Mouse (Mus musculus): ENCODE measurements at regions not wholly inside any gene's neighbourhood (a gene's known extent, or its start where the extent isn't known, plus 50 kb on each side); places are given as distances from the start of the nearest gene placed in this dataset.
"Not testable (repeated sequence)": the region's sequence is repeated elsewhere in the genome, so short reads cannot be mapped to it uniquely, and the experiment has no call there.

DNA sequence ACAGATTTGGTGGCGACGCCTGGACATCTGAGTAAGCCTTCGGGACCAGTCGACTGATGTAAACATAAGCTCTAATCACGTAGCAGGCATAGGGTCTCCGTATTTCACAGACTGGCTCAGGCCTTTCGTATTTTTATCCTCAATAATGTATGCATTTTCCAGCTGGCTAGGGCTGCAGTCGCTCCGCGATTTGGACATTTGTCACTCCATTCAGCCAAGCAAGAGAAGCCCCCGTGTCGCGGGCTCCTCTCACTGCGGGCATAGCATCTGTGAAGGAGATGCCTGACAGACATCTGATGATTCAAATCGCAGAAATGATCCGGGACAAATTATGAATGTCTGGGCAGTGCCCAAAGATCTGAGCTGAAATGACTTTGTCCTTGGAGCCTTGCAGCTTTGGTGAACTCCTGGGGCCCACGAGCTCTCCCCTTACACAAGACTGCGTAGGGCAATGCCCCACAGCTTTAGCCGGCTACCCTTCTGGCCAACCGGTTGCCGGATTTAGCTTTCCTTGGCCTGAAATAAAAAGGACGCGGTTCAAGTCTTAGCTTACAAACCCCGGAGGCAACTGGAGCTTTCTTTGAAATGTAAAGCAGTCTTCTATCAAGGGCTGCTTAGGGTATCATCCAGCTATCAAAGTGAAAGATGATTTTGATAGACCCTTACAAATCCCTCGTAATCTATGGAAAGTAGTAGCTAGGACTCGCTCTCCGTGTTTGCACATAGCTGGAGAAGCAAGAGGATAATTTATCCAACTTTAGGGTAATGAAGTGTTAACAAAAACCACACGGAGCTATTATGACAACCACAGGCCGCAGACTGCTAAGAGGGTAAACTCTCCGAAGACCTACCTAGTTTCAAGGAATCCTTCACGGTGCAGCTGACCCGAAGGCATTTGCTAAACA, 270.6 kb downstream of the Etnk1 start:
- no peak for DNase-seq

DNA sequence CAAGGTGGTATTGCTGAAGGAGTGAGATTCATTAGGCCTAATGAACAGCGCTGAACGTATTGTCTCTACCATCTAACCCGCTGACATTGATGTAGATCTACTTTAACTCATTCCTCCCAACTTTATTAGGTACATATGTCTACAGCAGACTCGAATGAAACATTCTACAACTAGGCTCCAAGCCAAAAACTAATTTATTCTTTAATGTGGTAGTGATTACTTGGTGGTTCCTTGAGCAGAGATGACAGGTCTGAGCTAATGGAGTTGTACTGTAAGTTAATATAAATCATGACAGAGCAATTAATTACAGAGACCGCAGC, 271.2 kb downstream of the Etnk1 start:
- DNase-seq, result no peak

DNA sequence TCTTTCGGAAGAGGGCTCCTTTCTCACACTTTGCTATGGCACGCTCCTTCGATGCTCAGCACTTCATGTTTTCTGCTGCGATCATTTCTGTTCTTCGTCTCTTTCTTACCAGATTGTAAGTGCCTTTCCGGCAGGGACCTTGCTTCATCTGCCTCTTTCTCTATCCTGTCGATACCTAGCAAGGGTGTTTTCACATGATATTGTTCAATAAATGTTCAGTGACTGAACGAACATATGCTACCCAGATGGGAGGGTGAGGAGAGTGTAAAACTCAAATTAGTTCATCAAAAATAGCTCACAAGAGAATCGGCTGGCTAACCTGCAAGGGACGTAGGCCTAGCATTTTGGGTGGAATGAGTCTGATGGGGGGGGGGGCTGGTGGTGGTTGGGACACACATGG, 272.5 kb downstream of the Etnk1 start:
- no peak for DNase-seq

DNA sequence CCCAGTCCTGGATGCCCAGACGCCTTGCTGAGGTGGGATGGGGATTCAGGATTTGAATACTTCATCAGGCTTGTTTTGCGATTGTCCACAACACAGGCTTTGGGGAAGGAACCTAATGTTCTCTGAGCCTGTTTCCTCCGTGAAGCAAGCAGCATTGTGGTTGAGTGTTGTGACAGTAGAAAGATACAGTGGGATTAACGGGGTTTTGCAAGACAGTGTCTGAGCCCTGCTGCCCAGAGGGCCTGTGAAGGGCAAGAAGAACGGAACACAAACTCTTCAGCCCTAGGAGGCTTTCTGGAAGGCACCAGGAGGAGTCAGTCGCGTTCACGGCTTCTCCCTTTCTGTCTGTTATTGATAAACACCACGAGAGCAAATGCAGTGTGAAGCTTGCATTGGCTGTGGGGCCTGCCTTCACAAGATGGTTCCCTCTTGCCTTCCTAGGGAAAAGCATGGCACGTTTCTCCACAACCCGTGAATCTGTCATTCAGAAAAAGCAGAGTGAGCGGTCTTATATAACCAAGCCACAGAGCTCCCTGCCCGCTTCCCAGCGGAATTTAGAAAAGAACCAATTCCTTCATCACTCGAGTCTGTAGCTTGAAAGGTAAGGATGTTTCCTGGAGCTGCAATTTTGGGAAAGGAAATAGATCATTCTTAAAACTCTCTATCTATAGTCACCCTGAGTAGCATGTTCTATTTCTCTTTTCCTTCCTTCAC, 273.4 kb downstream of the Etnk1 start:
- no peak for DNase-seq

DNA sequence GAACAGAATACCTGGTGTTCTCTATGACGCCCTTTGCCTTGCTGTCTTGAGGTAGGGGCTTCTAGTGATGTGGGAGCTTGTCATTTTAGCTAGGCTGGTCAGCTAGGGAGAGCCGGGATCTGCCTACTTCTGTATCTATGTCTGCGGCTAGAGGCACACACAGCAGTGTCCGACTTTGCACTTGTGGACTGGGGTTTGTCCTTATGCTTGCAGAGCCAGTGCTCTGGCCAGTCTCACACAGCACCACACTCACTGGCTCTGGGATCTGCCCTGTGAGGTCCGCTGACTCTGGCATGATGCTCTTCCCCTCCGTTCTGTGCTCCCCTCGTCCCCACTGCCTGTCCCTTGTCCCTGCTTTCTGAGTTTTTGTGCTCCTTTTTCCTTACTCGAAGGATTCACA, 275.3 kb downstream of the Etnk1 start:
- DNase-seq, result no peak

DNA sequence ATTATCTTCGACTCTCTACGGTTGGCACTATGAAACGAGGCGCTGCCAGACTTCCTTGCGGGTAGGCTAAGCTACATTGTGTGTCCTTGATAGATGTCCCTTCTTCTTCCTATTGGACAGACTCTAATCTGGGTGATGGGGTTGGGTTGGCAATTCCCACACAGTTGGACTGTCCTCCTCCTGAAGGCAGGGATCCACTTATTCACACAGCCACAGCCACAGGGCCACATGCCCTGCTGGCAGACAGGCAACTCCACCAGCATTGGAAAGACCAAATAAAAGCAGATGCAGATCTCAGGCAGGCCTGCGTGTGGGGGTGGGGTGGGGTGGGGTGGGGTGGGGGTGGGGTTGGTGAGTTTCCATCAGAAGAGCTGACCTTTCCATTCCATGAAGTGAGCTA, 276.4 kb downstream of the Etnk1 start:
- DNase-seq, result no peak

DNA sequence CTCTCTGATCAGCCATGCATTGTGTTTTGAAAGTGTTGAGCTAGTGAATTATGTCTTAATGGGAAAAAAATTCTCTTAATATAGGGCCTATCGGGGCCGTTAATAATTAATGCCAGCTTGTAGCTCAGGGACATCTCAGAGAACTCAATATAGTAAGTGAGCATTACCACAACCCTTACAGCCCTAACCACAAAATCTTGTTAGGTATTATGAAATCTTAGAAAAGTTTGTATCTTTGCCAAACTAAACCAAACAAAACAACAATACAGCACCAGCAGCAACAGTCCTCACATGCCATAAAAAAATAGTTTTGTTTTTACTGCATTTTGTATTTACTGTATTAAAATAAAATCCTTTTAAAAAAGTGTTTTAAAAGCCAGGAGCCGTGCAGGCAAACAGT, 277.8 kb downstream of the Etnk1 start:
- DNase-seq, result no peak

DNA sequence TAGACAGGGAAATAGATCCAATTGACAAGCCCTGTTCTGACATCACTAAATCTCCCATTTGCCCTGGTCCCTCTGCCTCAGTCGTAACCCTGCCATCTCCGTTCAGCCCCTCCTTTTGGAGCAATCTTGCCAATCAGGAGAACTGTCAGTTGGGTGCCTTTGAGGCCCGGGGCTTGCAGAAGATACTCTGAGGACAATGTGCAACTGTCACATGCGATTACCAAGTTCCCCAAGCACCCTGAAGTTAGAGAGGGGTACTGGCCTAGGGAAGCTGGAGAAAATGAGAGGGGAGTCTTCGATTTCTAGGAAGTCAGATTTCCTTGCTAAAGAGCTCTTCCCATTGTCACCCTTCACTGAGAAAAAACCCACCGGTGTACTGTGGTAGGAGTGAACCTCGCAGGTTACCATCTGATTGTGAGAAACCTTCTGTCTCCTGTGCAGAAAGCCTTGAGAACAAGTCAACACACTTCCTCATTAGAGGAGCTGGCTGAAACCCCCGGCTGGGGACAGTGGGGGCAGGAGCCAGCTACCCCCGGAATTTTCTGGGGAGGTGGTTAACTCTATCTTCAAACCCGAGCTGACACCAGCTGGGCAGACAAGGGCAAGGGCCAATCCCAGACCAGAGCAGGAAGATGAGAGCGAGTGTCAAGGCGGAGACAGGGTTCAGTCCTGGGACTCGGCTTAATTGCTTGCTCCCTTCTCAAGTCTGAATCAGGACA, 279.0 kb downstream of the Etnk1 start:
- DNase-seq, result no peak

DNA sequence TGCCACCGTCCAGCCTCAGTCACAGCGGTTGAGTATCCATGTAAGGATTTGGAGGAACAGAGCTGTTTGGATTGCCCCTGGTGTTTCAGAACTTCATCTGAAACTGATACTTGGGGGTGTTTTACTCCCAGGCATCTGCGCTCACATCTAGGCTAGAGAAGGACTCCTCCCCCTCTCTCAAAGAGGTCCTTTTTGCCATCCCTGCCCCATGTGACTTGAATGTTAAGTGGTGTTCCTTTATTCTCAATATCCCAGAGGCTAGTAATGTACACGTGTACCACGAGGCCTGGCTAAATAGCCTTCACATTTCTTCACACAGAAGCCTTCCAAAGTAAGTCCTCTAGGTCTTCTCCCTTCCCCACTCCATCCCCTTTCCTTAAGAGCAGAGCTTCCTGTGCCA, 280.0 kb downstream of the Etnk1 start:
- DNase-seq, result no peak

DNA sequence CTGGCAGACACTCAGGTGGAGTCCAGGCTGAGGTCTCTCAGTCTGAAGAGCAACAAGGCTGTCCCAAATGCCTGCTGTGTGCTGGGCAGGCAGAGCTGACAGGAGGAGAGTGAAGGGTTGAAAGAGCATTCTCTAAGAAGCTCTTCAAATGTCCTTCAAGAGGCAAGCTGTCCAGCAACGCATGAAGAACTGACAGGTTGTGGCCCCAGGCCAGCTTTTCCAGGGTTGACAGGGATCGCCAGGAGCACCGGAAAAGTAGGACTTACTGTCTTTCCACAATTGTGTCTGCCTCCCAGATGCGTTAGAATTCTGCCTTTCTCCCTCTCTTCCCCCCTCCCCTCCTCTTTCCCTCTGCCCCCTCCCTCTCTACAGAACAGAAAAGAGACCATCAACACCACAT, 282.1 kb downstream of the Etnk1 start:
- no peak for DNase-seq

DNA sequence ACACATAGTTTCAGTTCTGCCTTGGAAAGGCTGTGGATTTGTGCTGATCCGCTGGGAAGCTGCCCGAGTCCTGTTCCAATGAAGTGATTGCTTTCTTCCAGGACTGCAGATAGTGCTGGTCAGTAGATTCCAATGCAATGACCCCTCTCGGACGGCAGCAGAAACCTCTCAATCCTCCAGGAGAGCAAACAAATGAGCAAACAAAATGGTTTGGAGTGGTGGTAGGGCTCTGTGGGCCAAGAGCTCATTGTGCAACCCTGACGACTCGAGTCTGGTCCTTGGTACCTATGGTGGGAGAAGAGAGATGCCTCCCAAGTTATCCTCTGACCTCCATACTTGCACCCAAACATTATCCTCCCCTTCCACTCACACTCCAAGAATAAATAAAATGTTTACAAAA, 284.8 kb downstream of the Etnk1 start:
- DNase-seq, result peak; percentile 24 to 51

DNA sequence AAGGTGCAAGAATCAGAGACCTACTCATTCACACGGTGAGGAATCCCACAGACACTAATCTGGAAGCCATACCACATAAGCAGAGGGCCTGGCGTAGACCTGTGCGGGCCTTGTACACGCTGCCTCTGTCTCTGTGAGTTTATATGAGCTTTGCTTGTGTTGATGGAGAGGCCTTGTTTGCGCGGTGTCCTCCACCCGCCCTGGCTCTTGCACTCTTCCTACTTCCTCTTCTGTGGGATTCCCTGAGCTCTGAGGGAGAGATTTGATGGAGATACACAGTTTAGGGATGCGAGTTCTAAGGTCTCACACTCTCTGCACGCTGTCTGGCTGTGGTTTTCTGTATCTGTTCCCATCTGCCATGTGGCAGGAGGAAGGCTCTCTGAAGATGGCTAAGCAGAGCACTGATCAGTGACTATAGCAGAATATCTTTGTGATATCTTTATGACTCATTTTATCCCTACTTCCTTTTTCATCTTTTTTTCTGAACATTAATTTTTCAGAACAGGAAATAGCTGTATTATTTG, 287.7 kb downstream of the Etnk1 start:
- no peak for DNase-seq

DNA sequence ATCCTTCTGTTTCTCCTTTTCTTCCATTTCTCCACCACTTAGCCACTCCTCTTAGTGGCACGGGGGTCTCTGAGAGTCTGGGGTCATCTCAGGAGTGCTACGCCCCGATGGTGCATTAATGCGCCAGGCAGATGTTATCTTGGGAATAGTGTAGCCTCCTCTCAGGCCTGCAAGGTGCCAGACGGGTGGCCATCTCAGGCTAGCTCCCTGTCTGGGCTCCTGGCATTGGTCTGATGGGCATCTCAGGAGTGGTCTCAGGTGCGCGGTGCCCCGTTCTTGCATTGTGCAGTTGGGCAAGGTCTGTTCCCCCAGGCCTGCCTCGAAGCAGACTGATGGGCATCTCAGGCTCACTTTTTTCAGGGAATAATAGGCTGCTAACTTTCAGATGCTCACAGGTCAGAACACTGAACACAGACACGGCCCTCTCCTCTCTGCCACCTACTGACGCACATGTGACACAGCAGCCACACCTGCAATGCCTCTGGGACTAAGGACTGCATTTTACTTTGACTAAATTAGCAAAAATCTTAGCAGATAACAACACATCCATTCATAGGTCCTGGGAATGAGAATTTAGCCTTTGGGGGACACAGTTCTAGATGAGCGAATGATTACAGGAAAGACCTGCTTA, 298.0 kb downstream of the Etnk1 start:
- peak in 1 of 2 experiments; percentile 21 for DNase-seq

DNA sequence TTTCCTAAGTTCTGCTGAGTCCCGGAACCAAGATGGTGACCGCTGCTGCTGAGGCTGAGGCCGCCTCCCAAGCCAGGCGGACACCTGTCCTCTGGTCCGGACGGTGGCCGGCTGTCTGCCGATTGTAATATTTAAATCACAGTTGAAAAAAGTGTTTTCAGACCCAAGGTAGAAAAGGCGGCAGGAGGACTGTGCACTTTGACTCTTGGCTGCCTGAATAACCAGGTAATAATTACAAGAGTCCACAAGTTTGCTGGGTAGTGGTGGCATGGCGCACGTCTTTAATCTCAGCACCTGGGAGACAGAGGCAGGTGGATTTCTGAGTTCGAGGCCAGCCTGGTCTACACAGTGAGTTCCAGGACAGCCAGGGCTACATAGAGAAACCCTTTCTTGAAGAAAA, 305.7 kb downstream of the Etnk1 start:
- DNase-seq, result not testable (repeated sequence)

DNA sequence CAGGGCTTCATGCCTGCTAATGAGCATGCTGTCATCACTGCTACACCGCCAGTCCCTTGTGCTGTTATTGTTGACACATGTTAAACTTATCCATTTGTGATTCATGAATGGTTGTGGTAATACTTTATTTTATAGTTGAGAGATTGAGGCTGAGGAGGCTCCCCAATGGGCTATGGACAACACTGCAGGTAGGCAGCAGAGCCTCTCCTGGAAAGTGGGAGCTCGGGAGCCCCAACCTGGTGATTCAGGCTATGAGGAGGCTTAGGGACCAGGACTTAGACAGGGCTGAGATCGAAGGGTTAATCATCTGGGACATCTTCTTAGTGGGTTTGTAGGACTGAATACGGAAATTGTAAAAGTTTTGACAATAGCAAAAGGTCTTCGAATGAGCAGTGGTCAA, 307.4 kb downstream of the Etnk1 start:
- no peak for DNase-seq

DNA sequence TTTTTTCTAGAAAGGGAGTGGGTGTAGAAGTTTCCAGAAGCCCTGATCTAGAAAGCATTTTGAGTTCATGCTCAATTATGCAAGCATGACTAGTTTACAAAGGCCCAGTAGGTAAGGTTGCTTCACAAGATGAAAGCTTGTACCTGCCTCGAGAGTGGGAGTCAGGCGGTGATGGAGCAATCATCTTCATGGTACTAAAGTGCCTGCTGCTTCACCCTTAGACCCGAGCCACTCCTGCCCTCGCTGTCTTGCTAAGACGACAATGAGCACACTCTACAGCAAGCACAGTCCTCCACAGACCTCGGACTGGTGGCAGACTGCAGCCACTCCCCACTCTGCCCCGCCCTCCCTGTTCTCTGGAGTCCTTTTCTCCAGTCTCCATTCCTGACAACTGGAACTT, 308.3 kb downstream of the Etnk1 start:
- peak in 1 of 2 experiments; percentile 23 for DNase-seq

DNA sequence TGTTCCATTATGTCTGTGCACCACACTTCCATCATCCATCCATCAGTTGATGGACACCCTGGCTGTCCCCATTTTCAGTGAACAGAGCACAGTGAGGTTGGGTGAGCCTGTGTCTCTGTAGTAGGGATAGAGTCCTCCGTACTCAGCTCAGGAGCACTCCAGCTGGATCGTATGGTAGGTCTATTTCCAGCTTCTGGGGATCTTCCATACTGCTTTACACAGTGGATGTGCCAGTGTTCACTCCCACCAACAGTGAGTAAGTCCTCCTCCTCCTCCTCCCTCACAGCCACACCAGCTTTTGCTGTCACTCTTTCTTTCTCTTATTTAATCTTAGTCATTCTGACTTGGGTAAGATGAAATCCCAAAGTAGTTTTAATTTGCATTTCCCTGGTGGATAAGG, 310.4 kb downstream of the Etnk1 start:
- no peak for DNase-seq

DNA sequence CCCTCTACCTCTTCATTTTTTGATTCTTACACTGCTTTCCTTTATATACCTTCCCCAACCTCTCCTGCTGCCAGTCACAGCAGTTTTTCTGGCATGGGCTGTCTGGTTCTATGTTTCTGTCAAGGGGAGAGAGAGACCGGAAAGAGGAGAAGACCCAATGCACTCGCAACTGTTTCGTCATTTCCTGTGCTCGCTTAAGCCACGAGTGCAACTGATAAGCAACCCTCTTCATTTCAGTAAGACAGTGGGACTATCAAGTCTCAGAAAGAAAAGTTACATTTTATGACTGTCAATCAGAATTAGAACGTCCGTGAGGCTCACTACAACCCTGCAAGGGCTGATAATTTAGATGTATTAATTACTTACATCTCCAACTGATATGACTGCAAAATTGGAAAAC, 312.2 kb downstream of the Etnk1 start:
- no peak for DNase-seq

DNA sequence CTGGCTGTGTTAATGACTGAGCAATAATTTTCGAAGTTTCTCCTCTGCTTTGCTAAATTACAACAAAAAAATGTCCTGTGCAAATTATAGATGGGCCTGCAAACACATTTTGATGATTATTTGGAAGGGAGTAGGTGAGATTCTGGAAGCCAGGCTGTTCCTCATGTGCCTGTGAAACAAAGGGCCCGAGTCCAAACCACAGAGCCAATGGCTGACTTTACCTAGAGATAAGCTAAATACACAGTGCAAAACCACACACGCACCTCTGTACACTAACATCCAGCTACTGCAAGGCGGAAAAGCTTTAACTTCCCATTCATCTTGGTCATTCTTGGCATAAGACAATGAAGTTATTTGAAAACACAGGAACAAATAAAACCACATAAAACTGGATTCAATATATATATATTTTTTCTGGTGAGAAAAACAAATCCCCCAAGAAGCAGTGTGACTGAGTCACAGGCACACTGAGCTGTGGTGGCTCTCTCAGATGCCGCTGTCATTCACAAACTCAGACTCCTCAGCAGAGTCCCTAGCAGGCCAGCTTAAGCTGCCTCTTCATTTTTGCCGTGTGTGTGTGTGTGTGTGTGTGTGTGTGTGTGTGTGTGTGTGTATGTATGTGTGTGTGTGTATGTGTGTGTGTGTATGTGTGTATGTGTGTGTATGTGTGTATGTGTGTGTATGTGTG, 312.8 kb downstream of the Etnk1 start:
- DNase-seq, result peak; percentile 24 to 44

DNA sequence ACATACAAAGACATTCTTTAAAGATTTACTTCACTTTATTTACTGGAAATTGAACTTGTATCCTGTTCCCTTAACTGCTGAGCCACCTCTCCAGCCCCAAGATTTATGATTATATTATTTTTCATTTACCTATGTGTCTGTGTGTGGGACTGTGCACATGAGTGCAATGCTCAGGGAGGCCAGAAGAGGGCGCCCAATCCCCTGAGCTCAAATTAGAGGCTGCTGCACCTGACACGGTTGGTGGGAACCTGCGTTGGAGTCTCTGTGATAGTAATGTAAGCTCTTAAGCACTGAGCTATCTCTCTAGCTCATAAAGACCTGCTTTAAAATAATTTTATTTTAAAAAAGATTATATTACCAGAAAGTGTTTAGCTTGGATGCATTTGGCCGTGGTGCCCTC, 315.3 kb downstream of the Etnk1 start:
- DNase-seq, result no peak

DNA sequence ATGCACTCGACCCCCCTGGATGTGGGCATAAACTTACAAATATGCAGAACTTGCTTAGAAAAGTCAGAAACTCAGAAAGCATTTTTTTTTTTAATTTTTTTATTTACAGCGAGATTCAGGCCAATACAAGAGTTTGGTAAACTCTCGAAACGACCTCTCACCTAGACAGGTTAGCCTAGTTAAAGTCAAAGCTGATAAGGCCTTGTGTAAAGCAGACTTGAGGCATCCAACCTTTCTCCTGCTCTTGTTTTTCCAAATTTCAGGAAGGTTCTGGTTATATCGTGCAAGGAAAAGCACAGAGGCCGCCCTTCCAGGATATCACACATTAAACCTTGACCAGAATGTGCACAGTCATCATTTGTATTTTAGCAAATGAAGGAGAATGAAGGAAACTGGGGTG, 315.8 kb downstream of the Etnk1 start:
- no peak for DNase-seq

DNA sequence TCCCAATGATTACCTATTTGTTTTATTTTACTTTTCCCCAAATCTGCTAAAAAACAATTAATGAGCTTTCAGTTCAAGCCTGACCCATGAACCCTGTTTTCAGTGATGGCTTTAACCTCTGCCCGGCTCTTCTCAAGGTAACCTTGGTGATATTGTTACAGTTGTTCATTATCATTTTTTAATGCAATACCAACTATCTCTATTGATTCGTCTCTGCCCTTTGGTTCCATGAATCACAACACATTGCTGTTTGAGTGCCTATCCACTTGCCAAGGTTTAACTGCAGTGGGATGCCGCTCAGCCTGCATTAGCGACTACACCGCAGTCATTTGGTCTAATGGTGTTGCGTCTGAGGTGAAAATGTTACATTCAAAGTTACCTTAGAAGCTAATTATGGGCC, 317.9 kb downstream of the Etnk1 start:
- no peak for DNase-seq

DNA sequence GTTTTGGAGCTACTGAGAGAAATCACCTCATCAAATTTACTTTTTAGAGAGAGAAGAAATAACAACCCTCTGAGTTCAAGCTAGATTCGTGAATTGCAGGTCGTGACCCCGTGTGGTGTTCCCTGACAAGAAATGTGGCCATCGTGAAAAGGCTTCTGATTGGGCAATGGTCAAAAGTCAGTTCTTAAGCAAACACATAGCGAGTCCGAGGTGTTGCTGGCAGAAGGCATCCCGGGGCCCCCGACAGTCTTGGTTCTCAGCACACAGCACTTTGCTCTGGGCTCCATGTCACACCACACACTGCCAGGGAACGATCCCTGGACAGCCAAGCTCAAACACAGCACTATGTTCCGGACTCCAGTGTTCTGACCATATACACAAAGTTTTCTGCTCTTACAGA, 320.0 kb downstream of the Etnk1 start:
- no peak for DNase-seq
